Mouse (Mus musculus) CD4-positive, CD25-positive, alpha-beta regulatory T cell, adult 2 months (primary cell): Measurements from ENCODE around the gene Igfbp5.

Experiments used
- DNase-seq: peaks from one replicate; pipeline ENCODE4 v3.0.0-alpha.2; 2012; ENCODE audit warnings: low read depth, low spot score

Gene Igfbp5

DNA sequence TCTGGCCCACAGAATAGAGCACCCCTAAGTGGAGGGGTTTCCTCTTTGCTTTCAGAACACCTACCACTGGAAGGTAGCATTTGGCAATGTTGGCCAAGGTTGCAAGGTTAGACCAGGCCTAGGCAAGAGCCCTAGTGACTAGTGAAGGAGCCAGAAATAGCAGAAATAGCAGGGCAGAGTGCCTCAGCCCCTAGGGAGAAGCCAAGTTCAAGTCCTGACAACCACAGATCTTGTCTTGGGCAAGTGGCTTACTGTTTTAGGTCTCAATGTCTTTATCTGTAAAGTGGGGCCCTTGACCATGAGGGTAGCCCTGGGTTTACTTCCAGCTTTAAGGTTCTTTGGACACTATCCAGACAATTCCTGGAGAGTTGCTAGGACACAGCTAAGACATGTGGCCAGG, 5.4 kb downstream of the Igfbp5 start:
- no peak for DNase-seq

DNA sequence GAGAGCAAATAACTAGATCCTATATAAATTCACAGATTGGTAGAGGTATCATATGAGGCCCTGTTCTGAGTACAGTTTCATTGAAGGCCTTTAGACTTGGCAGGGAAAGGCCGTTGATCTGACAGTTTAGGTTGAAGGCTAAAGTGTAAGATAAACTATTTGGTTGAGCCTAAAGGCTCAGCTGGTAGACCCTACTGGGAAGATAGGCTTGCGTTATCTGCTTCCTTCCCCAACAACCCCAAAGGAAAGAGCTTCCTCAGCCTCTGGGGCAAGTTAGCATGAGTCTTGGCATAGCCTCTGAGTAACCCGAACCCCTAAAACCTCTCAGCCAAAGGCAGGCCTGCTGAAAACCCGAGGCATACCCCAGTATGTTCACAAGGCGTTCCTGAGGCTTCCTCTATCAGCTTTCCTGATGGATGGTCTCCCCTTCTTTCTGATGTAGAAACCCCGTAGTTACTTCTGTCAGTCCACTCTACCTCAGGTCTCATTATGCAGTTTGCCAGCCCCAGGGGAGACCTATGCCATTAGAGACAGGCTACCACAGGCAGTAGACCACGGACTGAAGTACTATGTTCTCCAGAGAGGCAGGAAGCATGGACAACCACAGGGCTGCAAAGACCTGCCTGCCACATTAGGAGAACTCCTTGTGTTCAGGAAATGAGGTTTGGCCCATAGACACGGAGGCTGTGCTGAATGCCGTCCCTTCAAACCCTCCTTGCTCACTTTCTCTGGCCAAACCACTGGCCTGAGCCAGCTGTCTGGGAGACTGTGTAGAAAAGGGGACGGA, 6.1 kb downstream of the Igfbp5 start:
- DNase-seq: no peak

DNA sequence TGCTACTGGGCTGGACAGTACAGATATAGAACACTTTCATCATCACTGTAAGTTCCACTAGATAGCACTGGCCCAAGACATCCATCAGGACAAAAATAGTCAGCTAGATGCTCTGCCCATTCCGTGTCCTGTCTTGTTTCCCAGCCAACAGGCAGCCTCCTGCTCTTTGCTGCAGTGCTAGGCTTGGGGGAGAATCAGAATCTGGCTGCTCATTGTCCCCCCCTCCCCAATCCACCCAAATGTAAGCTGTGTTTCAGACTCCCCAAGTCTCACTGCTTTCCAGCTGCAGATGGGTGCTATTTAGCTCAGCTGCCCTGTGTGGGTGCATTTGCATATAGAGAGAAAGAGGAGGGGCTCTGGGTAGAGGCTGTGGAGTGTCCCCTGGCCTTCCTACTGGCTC, 7.3 kb downstream of the Igfbp5 start:
- no peak for DNase-seq

- DNase-seq: no peak
Observed at GRCm38 (mm10) chr1:72866417-72866816, 8.3 kb downstream of the Igfbp5 start.

DNA sequence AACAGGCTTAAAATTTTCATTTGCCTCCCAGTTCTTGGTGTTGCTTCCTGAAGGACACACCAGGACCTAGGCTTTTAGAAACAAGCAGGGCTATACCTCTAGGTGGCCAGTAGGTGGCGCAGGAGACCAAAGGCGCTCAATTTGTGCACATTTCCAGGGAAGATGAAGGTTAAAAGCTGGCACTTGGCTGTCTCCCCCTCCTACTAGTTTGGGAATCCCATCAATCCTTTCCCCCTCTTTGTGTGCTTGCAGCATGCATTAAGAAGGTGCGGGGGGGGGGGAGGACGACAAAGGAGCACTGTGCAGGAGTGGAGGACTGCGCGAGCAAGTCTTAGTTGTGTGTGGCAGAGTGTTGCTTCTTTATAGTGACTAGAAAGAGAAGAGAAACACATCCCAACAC, 8.8 kb downstream of the Igfbp5 start:
- peak; percentile 52 for DNase-seq

- DNase-seq: no peak
Observed at GRCm38 (mm10) chr1:72864272-72864671, 10.4 kb downstream of the Igfbp5 start.

- DNase-seq: no peak
Observed at GRCm38 (mm10) chr1:72863692-72864091, 11.0 kb downstream of the Igfbp5 start.

DNA sequence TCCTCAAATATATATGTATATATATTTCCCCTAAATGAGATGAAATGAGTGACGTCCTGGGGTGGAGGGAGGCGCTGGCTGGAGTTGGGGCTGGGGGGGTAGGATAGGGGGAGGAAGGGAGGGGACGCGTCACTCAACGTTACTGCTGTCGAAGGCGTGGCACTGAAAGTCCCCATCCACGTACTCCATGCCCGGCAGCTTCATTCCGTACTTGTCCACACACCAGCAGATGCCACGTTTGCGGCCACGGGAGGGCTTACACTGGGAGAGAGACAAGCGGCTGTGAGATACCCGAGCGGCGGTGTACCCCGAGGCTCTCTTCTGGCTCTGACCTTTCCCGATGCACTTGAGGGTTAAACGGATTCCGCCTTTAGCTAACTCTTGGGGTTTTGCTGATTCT, 12.4 kb downstream of the Igfbp5 start:
- DNase-seq: no peak

- no peak for DNase-seq
Observed at GRCm38 (mm10) chr1:72861702-72862101, 13.0 kb downstream of the Igfbp5 start.

- no peak for DNase-seq
Observed at GRCm38 (mm10) chr1:72860502-72860901, 14.2 kb downstream of the Igfbp5 start.

DNA sequence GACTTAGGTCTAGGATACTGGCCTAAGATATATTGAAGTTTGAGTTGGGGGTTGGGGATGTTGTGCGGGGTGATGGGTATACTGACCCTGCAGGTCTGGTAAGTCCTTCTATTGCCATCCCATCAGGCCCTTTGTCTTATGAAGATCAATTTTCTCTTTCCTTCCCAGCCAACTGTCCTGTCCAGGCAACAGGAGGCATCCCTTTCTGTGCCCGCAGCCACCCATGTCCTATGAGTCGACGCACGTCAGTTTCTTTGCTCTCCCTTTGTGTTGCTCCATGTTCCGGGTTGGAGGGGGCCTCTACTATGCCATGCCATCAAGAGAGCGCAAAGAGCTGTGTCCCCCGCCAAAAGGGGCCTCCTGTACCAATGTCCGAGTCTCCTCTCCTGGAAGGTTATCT, 14.7 kb downstream of the Igfbp5 start:
- DNase-seq: no peak

GRCm38 (mm10) chr1:72858874-72859273, 15.8 kb downstream of the Igfbp5 start:
- no peak for DNase-seq

DNA sequence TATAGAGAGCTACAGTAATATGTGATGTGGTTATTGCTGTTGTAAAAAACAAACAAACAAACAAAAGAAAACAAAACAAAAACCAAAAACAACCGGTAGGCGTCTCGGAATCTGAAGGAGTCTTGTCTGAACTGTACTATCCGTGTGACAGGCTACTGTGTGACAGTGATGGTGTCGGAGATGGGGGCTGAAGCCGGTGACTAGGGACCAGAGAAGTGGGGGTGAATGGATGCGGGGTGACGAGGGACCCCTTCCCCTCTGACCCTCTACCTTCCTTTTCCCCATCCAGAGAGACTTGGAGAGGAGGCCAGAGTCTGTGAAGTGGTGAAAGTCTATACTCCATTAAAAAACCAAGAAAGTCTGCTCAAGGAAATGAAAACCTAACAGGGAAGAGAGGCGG, 16.4 kb downstream of the Igfbp5 start:
- DNase-seq: no peak

DNA sequence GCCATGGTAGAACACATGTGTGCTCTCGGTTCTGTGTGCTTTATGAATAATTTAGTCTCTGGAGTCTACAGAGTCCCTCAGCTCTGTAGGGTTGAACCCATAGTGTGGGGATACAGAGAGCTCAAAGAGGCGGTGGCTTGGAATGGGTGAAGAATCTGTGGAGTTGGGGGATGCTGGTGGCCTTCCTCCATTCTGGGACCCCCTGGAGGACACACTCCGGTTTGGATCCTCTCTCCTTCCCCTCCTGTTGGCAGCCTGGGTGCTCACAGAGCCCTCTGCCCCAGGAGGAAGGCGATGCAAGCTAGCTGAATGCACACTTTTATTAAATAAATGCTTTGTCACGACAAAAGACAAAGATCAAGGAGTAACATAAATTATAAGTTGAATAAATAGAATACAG, 17.1 kb downstream of the Igfbp5 start:
- no peak for DNase-seq

- no peak for DNase-seq
Observed at GRCm38 (mm10) chr1:72857142-72857541, 17.5 kb downstream of the Igfbp5 start.

DNA sequence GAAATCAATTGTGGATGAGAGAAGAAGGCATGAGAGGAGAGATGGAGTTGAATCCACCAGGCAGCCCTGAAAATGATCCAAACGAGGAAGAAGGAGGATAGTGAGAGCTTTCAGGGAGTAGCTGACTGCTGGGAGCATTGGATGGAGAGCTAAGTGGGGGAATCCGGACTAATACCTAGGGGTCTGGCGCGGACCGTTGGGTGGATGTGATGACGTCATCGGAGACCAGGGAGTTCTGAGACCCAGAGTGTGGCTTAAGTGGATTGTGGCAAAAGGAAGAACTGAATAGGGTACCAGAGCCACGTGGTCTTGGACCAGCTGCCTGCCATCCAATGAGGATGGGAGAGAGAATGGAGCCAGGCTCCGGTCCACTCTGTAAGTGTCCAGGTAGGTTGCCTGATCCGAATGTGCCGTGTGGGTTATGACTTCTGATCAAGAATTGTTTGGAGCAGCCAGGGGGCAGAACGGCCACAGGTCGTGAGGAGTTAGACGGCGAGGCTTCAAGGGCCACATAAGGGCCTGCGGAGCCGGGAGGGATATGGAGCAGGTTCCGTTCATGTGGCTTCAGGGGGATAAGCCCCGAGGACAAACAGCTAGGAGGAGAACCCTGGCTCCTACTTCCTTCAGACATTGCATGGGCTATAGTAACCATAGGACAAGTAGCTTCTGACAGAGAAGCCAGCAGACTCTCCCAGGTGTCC, 18.3 kb downstream of the Igfbp5 start:
- DNase-seq: no peak

DNA sequence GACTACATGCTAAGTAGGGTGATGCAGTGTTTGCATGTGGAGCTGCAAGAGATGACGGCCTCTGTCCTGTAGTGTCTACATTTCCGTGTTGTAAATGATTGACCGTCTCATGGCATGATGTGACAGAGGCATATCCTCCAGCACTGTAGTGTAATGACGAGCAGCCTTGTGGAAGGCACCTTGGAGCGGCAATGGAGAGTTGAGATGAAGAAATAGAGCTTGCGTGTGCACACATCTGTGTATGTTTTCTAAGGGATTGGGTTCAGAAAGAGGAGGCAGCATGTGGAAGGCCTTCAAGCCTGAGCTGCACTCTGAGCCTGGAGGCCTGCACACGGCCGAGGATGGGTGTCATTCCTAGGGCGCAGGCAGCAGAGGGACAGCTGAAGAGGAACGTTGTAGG, 19.0 kb downstream of the Igfbp5 start:
- no peak for DNase-seq

- DNase-seq: peak; percentile 43
Observed at GRCm38 (mm10) chr1:72854337-72855237, 20.1 kb downstream of the Igfbp5 start.

DNA sequence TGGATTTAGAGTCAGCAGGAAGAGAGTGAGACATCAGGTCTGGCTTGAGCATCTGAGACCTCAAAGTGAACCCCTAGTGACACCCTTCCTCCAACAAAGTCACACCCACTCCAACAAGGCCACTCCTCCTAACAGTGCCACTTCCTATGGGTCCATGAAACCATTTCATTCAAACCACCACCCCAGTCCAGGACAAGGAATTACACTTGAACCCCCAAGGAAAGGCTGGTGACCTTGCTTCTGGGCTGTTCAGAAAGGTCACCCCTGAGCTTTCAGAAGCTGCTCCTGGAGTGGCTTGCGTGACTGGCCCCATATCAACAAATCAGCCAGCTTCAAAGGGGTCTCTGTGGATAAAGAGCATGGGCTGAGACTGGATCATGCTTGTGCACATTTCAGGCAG, 20.9 kb downstream of the Igfbp5 start:
- no peak for DNase-seq

- no peak for DNase-seq
Observed at GRCm38 (mm10) chr1:72849037-72849436, 25.6 kb downstream of the Igfbp5 start.

DNA sequence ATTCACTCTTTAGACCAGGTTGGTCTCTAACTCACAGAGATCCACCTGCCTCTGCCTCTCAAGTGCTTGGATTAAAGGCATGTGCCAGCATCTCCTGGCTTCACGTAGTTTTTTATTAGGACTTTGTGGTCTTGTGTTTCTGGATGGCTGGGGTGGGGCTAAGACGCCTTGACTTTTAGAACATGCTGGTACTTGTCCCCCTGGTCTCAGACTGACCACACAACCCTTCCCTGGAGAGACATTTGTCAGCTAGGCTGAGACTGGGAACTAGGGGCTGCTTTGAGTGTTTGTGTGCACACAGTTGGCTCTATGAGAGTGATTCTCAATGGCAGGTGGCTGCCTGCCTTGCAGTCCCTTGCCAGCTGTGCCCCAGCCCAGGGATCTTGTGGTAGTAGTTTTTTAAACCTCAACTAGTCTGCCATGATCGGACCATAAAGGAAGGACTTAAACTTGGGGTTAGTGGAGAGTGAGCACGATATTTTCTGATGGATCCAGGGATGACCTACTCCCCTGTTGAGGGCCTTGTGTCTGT, 26.8 kb downstream of the Igfbp5 start:
- no peak for DNase-seq

DNA sequence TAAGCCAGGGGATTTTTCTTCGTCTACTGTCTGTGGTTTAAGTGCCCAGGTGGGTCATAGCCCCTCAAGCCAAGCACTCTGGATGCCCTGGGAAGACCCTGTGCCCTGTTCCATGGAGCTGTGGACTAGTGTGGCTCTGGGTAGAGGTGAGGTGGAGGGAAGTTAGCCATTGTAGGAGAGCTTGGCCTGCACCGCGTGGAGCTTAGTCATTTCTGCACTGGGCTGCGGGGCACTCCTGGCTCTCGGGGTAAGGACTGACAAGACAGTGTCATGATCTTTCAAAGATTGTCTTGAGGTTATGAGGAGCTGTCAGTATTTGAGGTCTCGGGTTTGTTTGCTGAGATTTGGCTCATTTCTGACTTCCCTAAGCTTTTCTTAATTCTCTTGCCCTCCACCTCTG, 30.0 kb downstream of the Igfbp5 start:
- DNase-seq: no peak
